Mouse (Mus musculus) liver, postnatal 0 days (tissue): ENCODE measurements around the gene Rap1gds1.

Experiments
- CTCF ChIP-seq: sonication (generic); IDR thresholded peaks from 2 replicates; pipeline ENCODE4 v1.5.1; 2016; ENCODE audit warnings: antibody characterized with exemption, low read depth
- EP300 ChIP-seq: IDR thresholded peaks from 2 replicates; pipeline ENCODE4 v1.6.1; 2016; ENCODE audit warnings: antibody characterized with exemption, low read depth, mild to moderate bottlenecking

DNA sequence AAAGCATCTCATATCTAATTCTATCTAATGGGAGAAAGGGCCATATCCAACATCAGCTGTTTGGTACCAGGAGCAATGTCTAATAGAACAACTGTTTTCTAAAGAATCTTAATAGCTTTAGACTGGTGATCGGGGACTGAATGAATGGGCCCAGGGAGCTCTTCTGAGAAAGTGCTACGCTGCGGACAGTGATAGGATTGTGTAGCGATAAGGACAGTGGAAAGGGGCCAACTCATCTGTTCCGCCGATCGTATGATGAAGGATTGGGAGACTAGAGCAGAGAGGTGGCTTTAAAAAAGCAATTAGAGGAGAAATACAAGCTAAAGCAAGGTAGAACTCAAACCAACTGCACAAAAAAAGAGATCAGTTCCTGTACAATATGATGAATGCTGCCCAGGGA, 20.9 kb upstream of the Rap1gds1 start:
- TF ChIP-seq CTCF, result no peak
- TF ChIP-seq EP300, result no peak
